Mouse (Mus musculus): Measurements from ENCODE around the gene Cadm3.

GRCm38 (mm10) chr1:173329185-173329584, 38.3 kb downstream of the Cadm3 start:
- TF ChIP-seq CTCF (IDR thresholded peaks at IDR 0.05; ENCODE audit: borderline replicate concordance, insufficient read depth, low read depth, low read length) (no peak), POLR2A (IDR thresholded peaks at IDR 0.05; ENCODE audit: borderline replicate concordance, insufficient read depth, low read length) (no peak)

All from cerebellum, adult 2 months (tissue).